Mouse (Mus musculus) layer of hippocampus, postnatal 14 days (tissue): ENCODE results near the gene Acvrl1. TPM values are rescaled to one million over a fixed set of nuclear protein-coding genes. Genes with fewer than 3 reads are reported as not detected.

ENCODE experiments used
- DNase-seq, 2 experiments: peaks; one replicate each; pipeline ENCODE4 v3.0.0; 2021 to 2022; ENCODE audit warnings: low spot score in 2 of 2, mixed read lengths in 1 of 2
- long read RNA-seq, 2 experiments: library from polyadenylated mRNA; stranded (forward); transcript quantifications; one replicate each; pipeline ENCODE4 v2.0.0; 2021
- total RNA-seq, 2 experiments: library from RNA; stranded (reverse); gene quantifications; 2 replicates each; pipeline ENCODE4 v1.2.3; 2021

The Acvrl1 gene
- 10 to 100 TPM; 11.9 to 12.0 TPM for total RNA-seq
- long read RNA-seq, experiment 1, partial matches to known transcripts: 5 of 9 reads
- long read RNA-seq, experiment 1, other reads (novel, unspliced or antisense): 1 of 9 reads
- long read RNA-seq, experiment 2, partial matches to known transcripts: 8 of 12 reads
- long read RNA-seq, experiment 2, other reads (novel, unspliced or antisense): 2 of 12 reads

DNA sequence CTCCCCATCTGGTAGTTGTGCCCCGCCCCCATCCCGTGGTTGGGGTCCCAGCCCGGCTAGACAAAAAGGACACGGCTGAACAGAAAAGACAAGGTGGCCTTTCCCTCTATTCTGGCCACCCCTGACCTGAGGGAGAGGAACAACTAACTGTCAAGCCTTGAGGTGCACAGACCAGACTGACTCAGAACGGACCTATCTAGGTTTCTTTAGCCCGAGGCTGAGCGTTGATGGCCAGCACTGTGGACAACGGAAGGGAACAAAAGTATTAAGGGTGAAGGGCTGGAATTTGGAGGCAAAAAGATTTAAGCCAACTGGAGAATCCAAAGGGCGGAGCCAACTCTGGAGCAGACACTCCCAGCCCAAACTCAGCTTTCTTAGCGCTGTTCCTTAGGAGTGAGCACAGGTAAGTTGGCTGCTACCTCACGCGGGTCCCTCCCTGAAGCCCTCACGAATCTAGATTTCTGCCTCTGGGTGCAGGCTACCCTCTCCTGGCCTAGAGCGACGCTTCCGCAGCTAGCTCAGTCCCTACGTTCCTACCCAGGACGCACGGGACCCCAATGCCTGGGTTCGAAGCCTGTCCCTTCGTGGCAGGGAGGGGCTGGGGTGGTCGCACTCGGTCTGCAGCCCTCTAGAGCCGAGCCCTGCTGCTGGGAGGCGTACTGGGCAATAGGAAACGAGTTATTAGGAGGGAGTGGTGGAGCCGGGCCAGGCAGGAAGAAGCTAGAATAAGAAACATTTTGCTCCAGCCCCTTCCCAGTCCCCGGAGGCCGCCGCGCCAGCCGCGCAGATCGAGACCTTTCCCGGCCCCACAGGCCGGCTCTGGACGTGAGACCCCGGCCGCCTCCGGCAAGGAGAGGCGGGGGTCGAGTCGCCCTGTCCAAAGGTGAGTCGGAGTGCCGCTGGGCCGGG, at the start of gene Acvrl1:
Gene Acvrl1 (plus strand): TSS at position 342 of the 909 bp plus-strand sequence.
- no peak for DNase-seq

DNA sequence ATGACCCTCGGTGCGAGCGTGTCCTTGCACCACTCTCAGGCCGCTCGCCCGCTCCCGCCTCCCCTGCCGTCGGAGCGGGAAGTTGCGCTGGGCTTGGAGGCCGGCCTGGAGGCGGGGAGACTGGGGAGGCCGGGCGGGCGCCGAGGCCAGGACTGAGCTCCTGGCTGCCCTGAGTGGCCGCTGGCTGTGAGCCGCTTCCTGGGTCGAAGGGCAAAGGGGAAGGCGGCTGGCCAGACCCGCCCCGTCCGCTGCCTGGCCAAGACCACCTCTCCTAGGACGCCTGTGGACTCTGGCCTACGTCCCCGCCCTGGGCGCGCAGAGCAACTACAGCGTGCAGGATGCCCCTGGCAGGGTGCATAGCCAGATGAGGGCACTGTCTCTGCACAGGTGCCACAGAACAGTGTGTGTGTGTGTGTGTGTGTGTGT, 49.6 kb upstream of the Acvrl1 start:
- DNase-seq: peak; percentile 64 to 71

DNA sequence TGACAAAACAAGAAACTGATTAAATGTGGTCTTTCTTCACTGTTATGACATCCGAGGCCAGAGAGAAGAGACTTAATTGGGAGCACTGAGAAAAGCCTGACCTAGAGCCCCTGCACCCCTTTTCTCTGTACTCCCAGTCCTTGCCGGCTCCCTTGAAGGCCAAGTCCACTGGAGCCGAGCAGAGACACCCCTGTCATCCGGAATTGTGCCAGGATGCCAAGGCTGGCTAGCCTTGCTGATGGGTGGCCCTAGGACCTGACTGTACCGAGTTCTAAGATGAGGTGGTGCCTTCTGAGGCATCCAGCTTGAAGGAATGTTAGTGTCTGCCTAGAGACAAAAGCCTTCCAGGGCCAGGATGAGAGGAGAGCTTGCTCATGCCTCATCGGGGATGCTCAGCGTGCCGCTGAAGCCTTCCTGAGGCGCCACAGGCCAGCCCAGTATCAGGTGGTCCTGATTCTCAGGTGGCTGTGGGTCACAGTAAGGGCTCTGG, 48.2 kb upstream of the Acvrl1 start:
- DNase-seq: no peak

DNA sequence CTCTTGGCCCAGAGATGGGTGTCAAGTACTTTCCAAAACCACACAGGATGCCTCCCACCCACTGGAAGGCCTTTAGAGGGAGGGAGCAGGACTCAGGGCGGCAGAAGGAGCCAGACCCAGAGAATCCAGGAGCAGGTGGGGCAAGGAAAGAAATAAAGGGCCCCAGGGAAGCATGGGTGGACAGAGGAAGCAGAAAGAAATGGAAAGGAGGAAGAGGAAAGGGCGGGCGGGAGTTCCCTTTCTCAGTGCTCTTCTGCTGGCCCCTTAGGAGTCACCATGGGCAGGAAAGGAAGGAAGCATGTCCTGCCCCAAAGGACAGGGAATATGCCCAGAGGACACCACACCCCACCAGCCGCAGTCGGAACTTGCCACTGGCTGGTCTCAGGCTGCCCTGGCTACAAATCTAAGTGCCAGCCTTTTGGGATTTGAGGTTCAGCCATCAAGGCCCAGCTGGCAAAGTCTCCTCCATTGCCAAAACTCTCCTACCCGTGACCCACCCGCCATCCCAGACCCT, 47.2 kb upstream of the Acvrl1 start:
- no peak for DNase-seq

DNA sequence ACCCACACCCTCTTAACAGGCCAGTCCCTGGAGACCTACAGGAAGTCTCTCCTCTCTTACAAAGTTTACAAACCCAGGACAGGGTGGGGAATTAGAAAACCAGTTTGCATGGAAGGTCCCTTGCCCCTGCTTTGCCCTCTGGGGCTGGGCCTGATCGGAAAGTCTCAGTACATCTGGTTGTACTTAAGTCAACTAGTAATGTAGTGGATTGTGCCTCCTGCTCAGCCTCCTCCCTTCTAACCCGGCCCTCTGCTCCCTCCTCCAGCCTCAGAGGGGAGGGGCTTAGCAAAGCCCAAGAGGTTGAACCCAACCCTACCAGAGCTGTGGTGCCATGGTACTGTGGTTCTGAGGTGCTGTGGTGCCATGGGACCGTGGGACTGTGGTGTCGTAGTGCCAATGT, 46.1 kb upstream of the Acvrl1 start:
- no peak for DNase-seq

DNA sequence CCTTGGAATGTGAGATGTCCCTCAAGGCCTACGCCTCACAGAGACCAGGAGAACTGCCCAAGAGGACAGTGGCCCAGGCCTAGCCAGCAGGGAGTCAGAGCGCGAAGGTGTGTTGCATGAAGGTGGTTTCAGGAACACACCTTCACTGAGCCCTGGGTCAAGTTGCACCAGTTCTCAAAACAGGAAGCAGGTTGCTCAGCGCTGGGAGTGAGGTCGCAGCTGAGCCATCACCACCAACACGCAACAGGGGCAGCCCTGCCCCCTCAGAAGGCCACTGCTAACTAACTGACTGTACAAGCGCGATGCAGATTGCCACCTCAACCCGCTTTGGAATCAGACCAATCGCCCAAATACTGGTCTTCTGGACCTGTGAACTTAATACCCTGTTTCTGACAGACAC, 43.8 kb upstream of the Acvrl1 start:
- DNase-seq: no peak

DNA sequence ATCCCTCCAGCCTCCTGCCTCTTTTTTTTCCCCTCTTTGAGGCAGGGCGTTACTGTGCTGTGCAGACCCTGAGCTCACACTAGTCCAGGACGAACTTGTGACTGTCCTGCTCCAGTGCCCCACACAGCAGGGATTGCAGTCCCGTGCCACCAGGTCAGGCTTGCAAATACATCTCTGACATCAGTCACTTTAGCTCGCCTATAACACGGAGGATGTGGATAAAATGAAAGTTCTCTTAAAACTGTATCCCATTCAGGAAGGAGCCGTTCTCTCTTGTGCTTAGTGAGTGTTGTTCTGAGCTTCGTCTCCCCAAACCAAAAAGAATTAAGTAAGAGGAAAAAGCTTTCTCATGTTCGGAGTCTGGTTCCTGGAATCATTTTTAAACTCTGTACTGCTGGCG, 41.9 kb upstream of the Acvrl1 start:
- no peak for DNase-seq

DNA sequence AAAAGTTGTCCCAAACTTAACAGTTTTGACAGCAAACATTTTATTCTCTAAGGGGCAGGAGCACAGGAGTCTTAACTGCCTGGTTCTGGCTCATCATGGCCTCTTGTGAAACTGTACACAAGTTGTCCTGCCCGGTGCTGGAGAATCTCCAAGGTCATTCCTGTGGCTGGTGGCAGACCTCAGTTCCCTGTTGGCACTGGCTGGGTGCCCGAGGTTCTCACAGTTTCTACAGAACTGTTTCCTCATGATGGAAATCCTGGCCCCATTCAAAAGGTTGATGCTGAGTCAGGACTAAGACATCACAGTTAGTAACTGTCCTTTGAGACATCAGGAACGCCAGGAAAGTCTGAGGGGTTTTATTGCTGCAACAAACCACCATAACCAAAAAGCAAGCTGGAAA, 41.4 kb upstream of the Acvrl1 start:
- no peak for DNase-seq

DNA sequence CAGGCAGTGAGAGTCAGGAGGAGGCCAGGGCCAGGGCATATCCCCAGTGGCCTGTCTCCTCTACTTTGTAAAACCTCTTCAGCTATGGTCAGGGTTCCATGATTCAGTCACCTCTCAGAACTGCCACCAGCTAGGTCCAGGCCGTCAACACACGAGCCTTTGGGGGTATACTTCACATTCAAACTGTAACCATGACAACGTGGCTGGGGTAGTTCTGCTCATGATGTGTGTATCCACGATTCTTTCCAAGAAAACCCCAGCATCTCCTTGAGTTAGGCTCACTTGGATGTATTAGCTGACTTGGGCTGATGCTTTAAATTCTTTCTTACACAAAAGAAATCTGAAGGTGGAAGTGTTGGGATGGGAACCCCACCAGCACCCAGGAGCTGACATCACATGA, 40.0 kb upstream of the Acvrl1 start:
- DNase-seq: no peak

DNA sequence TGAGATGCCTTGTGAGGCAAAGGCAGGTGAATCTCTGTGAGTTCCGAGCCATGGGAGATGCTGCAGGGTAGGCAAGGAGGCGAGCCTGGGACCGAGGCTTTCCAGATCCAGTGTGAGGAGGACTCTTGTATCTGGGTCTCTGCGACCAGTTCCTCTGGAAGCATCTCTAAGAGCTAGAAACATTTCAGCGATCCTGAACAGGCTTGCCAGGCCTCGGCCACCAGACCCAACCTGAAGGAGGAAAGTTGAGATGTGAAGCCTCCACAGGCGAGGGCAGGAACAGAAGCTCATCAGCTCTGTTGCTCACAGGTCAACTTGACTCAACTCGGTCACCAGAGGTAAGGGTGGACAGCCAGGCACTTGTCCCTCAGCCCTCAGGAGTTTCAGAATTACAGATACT, 36.8 kb upstream of the Acvrl1 start:
- no peak for DNase-seq

DNA sequence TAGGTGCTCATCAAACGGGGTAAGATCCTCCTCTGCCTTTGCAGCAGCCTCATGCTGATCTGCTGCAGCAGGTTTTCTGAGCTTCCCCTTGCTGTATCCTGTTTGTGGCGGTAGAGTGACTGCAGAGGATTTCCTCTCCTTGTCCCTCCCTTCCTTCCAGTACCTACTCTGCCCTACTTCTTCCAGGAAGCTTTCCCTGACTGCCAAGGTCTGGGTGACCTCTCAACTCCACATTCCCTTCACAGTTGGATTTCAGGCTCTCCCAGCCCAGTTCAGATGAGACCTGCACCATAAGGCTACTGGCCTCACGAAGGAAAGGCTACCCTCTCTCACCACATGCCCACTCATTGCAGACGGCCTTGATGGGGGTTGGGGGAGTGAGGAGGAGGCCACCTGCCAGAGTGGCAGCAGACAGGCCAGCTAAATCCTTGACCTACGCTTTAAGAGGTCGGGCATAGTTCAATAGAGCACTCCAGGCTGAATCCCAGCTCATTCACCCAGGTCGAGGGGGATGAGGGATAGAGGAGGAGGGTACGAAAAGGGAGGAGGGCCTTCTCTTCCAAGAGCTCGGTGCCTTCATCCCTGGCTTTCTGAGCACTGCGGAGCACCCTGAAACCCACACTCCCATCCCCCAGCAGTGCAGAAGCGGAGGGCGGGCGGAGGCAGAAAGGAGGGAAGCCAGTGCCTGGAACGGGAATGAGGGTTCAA, 36.0 kb upstream of the Acvrl1 start:
- DNase-seq: no peak

DNA sequence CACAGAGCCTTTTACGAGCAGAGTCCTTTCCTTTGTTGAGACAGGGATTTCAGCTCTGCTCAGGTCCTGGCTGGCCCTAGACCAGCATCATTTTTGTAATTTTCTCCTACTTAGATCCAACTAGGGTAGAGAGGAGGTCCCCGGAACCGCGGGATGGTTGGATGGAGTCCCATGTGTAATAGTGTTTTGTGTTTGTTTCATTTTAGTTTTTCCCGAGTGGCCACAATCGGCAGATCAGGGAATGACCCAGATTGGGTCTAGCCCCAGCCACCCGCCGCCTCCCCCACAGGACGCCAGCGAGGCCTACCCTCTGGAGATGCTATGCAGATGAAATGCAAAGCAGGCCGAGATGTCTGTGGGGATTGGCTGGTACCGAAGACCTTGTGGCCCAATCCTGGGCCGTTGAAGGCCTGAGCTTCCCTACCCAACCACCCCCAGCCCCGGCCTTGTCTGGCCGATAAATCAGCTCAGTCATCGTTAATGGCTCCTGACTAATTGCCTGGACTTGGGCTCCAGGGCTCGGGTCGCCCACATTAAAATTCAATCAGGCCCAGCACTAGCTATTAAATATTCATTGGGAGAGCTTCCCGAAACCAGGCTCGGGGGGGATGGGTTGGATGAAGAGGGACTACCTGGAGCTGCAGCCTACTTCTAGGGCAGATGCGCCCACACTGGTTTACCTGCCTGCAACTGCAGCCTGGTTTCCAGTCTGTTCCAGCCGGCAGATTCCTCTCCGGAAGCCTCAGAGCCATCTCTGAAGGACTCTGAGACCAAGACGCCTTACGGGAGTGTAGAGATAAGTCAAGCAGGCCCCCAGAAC, 35.3 kb upstream of the Acvrl1 start:
- peak; percentile 33 to 49 for DNase-seq

DNA sequence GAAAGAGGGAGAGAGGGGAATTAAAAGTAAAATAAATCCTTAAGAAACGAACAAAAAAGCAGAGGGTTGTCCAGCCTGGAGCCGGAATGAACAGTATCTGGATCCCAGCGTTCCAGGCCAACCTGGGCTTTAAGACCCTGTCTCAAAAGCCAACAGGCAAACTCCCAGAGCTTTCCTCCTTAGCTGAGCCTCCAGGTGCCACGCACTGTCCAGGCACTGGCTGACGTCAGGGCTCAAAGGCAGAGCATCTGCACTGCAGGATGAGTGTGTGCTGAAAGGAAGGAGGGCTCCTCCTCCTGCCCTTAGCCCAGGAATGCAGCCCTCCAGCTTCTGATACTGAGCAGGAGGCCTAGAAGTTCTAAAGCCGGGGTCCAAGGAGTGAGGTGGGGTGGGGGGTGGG, 34.3 kb upstream of the Acvrl1 start:
- DNase-seq: no peak

DNA sequence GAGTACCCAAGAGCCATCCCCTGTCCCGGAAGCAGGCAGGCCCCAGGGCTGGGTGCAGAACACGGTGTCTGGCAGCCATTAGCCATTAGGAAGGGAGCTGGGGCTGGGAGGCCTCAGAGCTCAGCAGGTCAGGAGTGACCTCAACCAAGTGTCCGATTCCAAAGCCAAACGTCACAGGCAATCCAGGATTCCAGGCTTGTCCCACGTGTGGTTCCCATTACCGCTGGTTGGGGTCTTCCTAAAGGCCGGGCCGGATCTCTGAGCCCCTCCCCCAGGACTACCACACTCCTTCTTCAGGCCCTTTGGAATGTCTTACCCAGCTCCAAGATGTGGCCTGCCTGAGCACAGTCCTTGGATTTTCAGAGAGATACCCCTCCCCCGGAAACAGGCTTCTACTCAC, 33.3 kb upstream of the Acvrl1 start:
- no peak for DNase-seq

DNA sequence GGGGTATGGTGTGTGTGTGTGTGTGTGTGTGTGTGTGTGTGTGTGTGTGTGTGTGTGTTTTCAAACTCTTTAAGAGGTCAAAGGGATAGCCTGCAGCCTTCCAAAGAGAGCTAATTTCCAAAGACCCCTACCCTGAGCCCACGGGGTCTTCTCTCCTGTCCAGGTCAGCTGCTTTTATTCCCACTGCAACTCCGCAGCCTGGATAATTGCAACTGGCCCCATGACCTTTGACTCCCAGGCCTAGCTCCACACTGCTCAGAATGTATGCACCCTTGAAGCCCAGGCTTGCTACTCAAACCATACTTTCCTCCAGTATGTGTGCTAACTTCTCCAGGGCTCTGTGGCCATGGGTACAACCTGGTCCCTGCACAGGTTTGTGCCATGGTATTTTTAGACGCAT, 32.9 kb upstream of the Acvrl1 start:
- no peak for DNase-seq

DNA sequence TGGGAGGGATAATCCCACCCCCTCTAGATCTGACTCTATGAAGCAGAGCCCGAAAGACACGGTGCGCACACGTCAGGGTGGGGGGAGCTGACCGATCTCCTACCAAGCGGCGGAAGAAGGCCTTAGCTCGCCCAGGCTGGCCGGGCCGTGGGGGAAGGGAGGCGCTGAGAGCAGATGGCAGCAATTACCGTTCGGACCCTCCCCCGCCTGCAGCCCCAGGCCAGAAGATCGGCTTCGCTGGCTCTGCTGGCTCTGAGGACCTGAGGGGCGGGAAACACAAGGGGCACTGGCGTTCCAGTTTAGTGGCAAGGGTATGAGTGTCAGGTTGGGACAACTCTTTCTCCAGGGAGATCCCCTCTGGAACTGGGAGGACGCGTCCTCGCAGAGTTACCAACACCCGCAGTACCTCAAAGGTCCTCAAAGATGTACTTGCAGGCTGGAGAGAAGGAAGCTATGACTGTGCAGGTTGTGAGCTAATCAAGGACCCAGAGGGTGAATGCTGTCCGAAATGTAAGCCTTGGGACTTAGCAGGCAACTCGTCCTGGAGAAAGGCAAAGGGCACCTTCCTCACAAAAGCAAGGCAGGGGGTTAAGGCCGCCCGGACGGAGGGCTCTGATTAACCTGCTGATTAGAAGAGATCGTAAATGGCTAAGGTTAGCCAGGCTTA, 30.2 kb upstream of the Acvrl1 start:
- no peak for DNase-seq

DNA sequence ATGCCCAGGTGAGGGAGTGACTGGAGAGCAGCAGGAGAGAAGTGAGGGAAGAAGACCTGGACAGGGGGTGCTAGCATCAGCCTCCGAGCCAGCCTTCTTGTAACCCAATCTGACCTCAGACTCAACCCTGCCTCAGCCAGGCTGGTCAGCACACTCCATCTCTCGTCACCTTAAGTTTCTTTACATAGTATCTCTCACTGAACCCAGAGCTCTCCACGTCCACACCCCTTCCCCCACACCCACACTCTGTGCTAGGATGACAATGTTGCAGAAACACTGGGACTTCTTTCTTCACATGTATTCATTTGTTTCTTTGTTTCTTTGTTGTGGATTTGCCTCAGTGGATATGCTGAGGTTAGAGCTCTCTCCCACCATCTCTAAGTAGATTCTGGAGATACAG, 27.3 kb upstream of the Acvrl1 start:
- no peak for DNase-seq

DNA sequence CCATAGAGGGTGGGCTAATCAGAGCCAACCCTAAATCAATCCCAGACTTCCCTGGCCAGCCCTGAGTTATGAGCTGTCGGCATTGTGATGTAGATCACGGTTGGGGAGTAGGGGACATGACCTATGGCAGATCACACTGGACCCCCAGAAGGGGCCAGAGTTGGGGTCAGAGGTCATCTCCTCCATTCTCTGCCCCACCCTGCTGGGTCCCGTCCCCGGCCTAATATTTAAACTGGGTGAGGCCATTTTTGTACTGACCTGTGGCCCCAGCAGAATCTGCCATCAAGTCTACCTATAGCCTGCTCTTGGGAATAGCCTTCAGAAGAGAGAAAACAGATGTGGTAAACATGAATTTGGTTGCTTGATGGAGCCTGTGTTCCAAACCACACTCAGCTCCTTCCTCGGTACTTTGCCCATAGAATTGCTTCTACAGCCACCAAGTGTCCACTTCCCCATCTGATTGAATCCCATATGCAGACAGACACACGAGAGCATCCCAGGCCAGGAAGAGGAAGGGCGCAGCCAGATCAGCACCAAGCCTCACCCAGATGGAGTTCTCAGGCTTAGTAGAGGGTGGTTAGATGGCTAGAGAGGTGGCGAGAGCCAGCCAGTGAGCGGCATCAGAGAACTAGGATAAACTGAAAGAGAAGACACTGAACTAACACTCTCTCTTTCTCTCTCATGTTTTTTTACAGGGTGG, 24.6 kb upstream of the Acvrl1 start:
- DNase-seq: no peak

DNA sequence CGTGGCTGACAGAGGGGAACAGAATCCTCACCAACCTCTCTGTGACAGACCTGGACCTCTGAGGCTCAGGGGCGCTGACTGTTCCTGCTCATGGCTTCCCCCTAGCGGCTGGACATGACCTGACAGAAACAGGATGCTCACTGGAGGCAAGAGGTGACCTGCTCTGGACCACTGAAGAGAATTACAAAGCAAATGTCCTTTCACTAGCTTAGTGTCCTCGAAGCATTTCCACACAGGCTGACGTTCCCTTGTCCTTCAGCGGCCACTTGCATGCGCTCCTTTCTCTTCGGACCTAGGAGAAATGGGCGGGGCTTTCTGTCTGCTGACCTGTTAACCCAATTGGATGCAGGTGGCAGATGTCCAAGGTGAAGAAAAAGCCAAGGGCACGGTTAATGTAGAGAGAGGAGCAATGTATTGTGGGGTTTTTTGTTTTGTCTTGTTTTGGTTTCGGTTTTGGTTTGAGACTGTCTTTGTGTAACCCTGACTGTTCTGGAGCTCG, 22.8 kb upstream of the Acvrl1 start:
- DNase-seq: peak; percentile 67 to 70

DNA sequence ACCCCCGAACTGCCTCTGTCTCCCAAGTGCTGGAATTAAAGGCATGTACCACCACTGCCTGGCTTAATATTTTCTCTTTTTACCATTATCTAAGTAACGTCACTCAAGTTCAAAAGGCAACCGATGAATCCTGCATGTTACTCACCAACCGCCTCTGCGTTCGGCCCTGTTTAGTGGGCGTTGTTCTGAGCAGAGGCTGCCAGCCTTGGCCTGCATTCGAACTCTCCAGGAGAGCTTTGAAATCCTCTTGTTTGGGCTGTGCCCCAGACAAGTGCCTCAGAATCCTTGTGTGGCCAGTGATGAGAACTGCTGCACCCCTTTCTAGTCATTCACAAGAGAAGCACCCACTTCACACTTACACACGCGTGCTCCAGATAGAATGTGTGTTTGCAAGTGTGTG, 22.3 kb upstream of the Acvrl1 start:
- no peak for DNase-seq
